Mouse (Mus musculus): ENCODE results near the gene Gimap3. TPM values are rescaled to one million over a fixed set of nuclear protein-coding genes. Genes with fewer than 3 reads are reported as not detected.

Gene Gimap3
- polyA plus RNA-seq, 1 experiment from 2014 or later: 0.05 TPM

DNA sequence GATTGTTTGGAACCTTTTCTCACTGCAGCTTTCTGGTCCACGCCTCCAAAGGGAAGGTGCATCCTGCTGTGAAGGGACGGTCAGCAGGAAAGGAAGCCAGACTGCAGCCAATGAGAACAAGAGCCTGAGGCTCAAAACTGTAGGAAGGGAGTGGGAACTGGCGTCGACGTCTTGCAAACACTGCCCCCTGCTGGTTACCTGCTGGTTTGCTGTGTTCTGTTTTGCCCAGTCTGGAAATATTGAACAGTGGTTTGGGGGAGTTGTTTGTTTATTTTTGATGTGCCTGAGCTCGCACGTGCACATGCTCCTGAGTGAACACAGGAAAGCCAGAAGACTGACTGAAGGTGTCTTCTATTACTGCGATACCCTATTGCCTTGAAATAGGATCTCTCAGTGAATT lies 1.4 kb upstream of the Gimap3 start:
- Histone ChIP-seq H3K4me3 (replicated peaks) (no peak overlapping the region), H3K4me2 (no peak overlapping the region), H3K9me3 (replicated peaks) (no peaks in the 10 kb centered on the region), H3K36me3 (replicated peaks) (no peaks in the 10 kb centered on the region), H3K27me3 (no peaks in the 10 kb centered on the region), H3K4me1 (replicated peaks) (no peaks in the 10 kb centered on the region), H3K27ac (replicated peaks) (no peak overlapping the region), H3K9ac (no peak overlapping the region)
- 7% methylated on average over 8 of the region's 8 CpGs for WGBS (ENCODE audit: insufficient replicate concordance)
- no peak for ATAC-seq (ENCODE audit: insufficient read depth)

DNA sequence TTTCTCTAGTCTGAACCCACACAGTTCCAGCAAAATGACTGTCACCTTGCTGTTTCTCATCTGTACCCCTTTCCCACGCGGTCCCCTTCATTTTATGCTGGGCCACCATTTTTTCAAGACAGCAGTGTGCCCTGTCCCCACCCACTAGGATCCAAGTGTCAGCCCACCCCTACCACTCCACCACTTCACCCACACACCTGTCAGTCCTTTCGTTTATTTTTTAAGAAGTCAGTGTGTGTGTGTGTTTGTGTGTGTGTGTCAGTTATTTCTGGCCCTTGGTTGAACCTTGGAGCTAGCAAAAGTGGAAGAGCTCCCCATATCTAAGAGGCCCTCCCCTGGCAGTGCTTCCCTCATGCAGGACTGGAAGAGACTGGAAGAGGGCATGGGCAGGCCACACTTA lies 1.7 kb downstream of the Gimap3 start:
- no peaks in the 10 kb centered on the region for H3K9me3 ChIP-seq (replicated peaks)
- no peaks in the 10 kb centered on the region for H3K27me3 ChIP-seq
- WGBS (ENCODE audit: insufficient replicate concordance): 58% methylated on average over 3 of the region's 3 CpGs
- H3K27ac ChIP-seq (replicated peaks): no peak overlapping the region
- no peak overlapping the region for H3K4me3 ChIP-seq (replicated peaks)
- no peak overlapping the region for H3K4me2 ChIP-seq
- H3K4me1 ChIP-seq (replicated peaks): no peaks in the 10 kb centered on the region
- no peaks in the 10 kb centered on the region for H3K36me3 ChIP-seq (replicated peaks)
- no peak for ATAC-seq (ENCODE audit: insufficient read depth)
- H3K9ac ChIP-seq: no peak overlapping the region

DNA sequence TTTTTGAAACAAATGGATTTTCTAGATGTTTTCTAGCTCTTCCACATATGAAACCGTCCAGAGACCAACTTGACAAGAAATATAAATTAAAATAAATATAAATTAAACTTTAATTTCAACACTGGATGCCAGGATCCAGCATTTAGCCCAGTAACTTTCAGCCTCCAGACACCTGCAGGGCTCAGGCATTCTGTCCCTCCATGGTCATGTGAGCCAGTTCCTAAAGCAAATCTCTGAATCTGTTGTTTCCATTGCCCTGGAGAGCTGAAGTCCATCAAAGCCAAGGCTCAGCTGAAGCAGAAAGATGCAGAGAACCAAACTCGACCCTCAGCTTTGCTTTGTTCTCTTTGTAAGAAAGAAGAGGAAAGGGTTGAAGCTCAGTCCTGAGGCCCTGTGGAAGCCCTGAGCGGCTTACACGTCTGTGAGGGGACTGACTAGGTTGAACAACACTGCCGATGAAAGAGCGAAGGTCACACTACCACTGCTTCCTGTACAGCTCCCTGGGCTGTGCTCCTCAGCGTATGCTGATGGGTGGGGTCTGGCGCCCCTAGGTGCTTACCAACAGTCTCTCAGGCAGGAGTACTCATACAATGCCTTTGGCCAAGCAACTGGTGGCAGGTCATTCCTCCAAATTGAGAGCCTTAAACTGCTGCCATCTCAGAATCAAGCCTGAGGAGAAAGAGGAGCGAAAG lies 2.3 kb downstream of the Gimap3 start:
- Histone ChIP-seq H3K4me1 (replicated peaks) (no peaks in the 10 kb centered on the region), H3K4me3 (replicated peaks) (no peak overlapping the region), H3K27ac (replicated peaks) (no peak overlapping the region), H3K4me2 (no peak overlapping the region), H3K9me3 (replicated peaks) (no peaks in the 10 kb centered on the region), H3K27me3 (no peaks in the 10 kb centered on the region), H3K36me3 (replicated peaks) (no peaks in the 10 kb centered on the region), H3K9ac (no peak overlapping the region)
- ATAC-seq (ENCODE audit: insufficient read depth): no peak; the same call in 1 of the 2 replicates
- WGBS (ENCODE audit: insufficient replicate concordance): 36% methylated on average over 9 of the region's 9 CpGs

- Histone ChIP-seq H3K27ac (replicated peaks) (no peak overlapping the region), H3K9me3 (replicated peaks) (no peaks in the 10 kb centered on the region), H3K4me1 (replicated peaks) (no peaks in the 10 kb centered on the region), H3K36me3 (replicated peaks) (no peaks in the 10 kb centered on the region), H3K27me3 (no peaks in the 10 kb centered on the region), H3K4me3 (replicated peaks) (no peak overlapping the region), H3K4me2 (no peak overlapping the region), H3K9ac (no peak overlapping the region)
- 75% methylated on average over 10 of the region's 10 CpGs for WGBS (ENCODE audit: insufficient replicate concordance)
- ATAC-seq (ENCODE audit: insufficient read depth): no peak
Observed at GRCm38 (mm10) chr6:48764496-48764895, 6.2 kb downstream of the Gimap3 start.

DNA sequence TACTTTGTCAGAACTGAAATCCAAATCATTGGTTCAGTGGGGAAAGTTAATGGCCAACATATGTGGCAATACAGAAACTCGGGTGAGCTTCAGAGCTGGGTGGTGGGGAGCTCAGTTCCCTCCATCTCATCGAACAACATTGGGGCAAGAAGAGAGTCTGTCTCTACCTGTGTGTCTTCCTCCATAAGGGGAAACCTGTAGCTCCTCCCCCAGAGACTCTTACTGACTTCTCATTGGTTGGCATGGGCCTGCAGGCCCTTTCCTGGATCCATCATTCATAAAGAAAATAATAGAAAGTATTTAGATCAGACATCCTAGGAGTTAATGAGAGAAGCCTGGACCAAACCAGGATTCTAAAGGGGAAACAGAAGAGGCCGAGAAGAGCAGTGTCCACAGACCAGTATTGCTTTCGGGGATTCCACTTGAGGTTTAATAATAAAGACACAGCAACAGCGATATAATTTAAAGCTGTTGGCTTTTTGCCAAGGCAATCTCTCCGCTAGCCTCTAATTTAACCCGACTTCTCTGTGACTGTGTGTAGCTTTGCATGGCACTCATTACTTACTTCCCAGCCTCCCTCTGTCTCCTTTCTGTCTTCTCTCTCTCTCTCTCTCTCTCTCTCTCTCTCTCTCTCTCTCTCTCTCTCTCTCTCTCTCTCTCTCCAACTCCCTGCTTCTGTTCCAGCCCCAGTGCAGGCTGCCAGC lies 6.9 kb downstream of the Gimap3 start:
- no peak overlapping the region for H3K9ac ChIP-seq
- no peaks in the 10 kb centered on the region for H3K9me3 ChIP-seq (replicated peaks)
- no peaks in the 10 kb centered on the region for H3K36me3 ChIP-seq (replicated peaks)
- WGBS (ENCODE audit: insufficient replicate concordance): 65% methylated on average over 7 of the region's 7 CpGs
- ATAC-seq (ENCODE audit: insufficient read depth): no peak
- no peaks in the 10 kb centered on the region for H3K4me1 ChIP-seq (replicated peaks)
- no peak overlapping the region for H3K4me2 ChIP-seq
- H3K4me3 ChIP-seq (replicated peaks): no peak overlapping the region
- H3K27me3 ChIP-seq: no peaks in the 10 kb centered on the region
- H3K27ac ChIP-seq (replicated peaks): no peak overlapping the region

DNA sequence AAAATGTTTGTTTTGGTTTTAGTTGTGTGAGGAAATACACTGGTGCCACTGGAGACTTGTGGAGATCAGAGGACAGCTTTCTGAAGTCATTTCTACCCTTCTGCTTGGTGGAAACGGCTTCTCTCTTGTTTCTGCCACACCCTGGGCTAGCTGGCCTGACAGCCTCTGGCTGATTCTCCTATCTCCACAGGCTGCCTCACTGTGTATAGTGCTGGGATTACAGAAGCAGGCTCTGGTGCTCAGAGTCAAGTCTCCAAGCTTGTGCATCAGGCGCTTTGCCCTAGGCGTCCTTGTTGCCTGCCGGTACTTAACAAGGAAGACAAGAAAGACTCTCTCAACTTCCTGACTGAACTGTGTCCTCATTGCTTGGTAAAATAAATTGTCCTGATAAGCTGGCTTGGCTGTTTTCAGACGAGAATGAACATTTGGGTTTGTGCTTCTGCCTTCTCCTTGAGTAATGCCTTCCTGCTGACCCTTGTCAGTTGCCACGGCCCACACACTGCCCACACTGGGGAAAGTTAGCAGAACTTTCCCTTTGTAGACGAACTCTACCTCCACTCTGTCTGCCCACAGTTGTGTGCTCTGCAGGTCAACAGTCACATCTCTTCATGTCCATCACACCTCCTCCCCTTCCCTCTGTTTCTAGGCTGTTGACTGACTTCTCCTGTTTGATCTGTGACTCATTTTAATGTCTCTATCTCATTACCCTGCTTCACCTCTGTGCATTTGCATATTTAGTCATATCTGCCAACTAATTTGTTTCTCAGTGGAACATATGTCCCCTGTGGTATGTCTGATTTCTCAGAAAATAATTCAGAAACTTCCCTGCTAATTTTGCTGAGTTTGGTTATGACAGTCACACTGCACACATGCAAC lies 23.3 kb downstream of the Gimap3 start:
- 27% methylated on average over 7 of the region's 7 CpGs for WGBS (ENCODE audit: insufficient replicate concordance)
- H3K4me3 ChIP-seq (replicated peaks): no peak overlapping the region
- no peak overlapping the region for H3K9ac ChIP-seq
- H3K27me3 ChIP-seq: no peaks in the 10 kb centered on the region
- H3K4me1 ChIP-seq (replicated peaks): peaks cover 14% of the 10 kb centered on the region
- no peak overlapping the region; the same call in 1 of the 2 replicates for H3K27ac ChIP-seq (replicated peaks)
- no peaks in the 10 kb centered on the region for H3K9me3 ChIP-seq (replicated peaks)
- H3K36me3 ChIP-seq (replicated peaks): no peaks in the 10 kb centered on the region
- ATAC-seq (ENCODE audit: insufficient read depth): no peak
- no peak overlapping the region for H3K4me2 ChIP-seq

- H3K9ac ChIP-seq: no peak within 1 kb of the TSS
- H3K4me1 ChIP-seq (replicated peaks): peaks cover 20% of the 10 kb centered on the region
- WGBS (ENCODE audit: insufficient replicate concordance): 15% methylated on average over 16 of the region's 16 CpGs
Observed at GRCm38 (mm10) chr6:48745959-48746889, 24.4 kb downstream of the Gimap3 start, which contains the start of gene Gimap5. Gene Gimap5 (plus strand): TSS chr6:48746197.

GRCm38 (mm10) chr6:48745490-48745889 lies 25.2 kb downstream of the Gimap3 start:
- H3K9me3 ChIP-seq (replicated peaks): no peaks in the 10 kb centered on the region
- no peak overlapping the region for H3K4me3 ChIP-seq (replicated peaks)
- H3K4me2 ChIP-seq: peak overlapping the region; percentile 37; the same call in 1 of the 2 replicates
- H3K27ac ChIP-seq (replicated peaks): no peak overlapping the region
- 17% methylated on average over 2 of the region's 2 CpGs for WGBS (ENCODE audit: insufficient replicate concordance)
- peaks cover 25% of the 10 kb centered on the region for H3K4me1 ChIP-seq (replicated peaks)
- H3K27me3 ChIP-seq: 0 out of 2 replicates have a peak, but pooled peaks cover under 1% of the 10 kb centered on the region
- no peak overlapping the region for H3K9ac ChIP-seq
- ATAC-seq (ENCODE audit: insufficient read depth): no peak
- no peaks in the 10 kb centered on the region for H3K36me3 ChIP-seq (replicated peaks)

More at GRCm38 (mm10) chr6:48745959-48746889, 24.4 kb downstream of the Gimap3 start, which contains the start of gene Gimap5:
- H3K4me3 ChIP-seq (replicated peaks): no peak within 1 kb of the TSS; the same call in 1 of the 2 replicates
- no peaks in the 10 kb centered on the region for H3K36me3 ChIP-seq (replicated peaks)
- no peaks in the 10 kb centered on the region for H3K9me3 ChIP-seq (replicated peaks)
- peak within 1 kb of the TSS; percentile 37 for H3K4me2 ChIP-seq
- ATAC-seq (ENCODE audit: insufficient read depth): peak; percentile 24; the same call in 1 of the 2 replicates
- no peaks in the 10 kb centered on the region for H3K27me3 ChIP-seq
- H3K27ac ChIP-seq (replicated peaks): peak within 1 kb of the TSS; percentile 33; the same call in 1 of the 2 replicates

- H3K4me2 ChIP-seq: peak overlapping the region; percentile 57
- H3K27ac ChIP-seq (replicated peaks): peak overlapping the region; percentile 61
- peak; percentile 56; the same call in 1 of the 2 replicates for ATAC-seq (ENCODE audit: insufficient read depth)
- H3K4me3 ChIP-seq (replicated peaks): peak overlapping the region; percentile 50
- no peaks in the 10 kb centered on the region for H3K9me3 ChIP-seq (replicated peaks)
- 60% methylated on average over 52 of the region's 52 CpGs for WGBS (ENCODE audit: insufficient replicate concordance)
- no peak overlapping the region for H3K9ac ChIP-seq
- H3K4me1 ChIP-seq (replicated peaks): peaks cover 29% of the 10 kb centered on the region
- 0 out of 2 replicates have a peak, but pooled peaks cover 3% of the 10 kb centered on the region for H3K27me3 ChIP-seq
- no peaks in the 10 kb centered on the region for H3K36me3 ChIP-seq (replicated peaks)
Observed at GRCm38 (mm10) chr6:48742422-48743351, 28.0 kb downstream of the Gimap3 start.
